Mouse (Mus musculus): ENCODE measurements around the gene Cpm. TPM values are rescaled to one million over a fixed set of nuclear protein-coding genes. Genes with fewer than 3 reads are reported as not detected.
A peak's percentile ranks its signal among the peaks of the same experiment; 100 is the strongest.

Gene Cpm
- polyA plus RNA-seq, 1 experiment from 2014 or later: 28.9 TPM

DNA sequence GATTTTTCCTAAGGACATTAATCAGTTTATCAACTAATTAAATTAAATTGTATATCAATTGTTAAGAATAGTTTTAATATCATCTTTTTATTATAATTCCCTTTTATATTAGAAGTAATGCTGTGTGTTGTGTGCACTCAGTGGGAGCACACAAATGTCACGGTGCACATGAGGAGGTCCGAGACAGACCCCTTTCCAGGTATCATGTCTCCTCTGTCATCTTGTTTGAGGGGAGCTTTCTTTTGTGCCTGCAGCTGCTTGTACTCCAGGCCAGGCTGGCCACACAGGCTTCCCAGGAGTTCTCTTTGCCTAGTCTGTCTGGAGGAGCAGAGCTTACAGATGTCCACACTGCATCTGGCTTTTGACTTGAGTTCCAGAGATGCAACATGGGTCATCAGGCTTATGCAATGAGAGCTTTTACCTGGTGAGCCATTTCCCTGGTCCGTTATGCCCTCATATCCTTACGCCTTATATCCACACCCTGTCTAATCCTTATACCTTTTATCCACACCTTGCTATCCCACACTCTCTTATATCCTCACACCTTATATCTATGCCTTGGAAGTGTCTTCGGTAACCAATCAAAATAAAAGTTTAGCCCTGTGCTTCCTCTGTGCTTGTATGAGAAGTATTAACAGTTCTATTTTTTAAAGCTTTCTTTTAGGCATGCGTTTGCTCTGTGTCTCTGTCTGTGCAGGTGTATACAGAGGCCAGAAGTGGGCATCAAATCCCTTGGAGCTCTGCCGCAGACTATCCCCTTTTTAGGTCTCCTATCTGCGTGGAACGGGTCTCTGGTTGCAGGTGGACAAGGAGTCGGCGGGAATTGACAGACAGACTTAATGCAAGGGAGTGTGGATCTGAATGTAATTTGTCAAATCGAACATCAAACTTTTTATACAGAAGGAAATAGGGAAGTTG is 7.4 kb upstream of the Cpm start:
- no peaks in the 10 kb centered on the region for H3K27me3 ChIP-seq (ENCODE audit: control insufficient read depth, insufficient read depth, low read length)
- no peak overlapping the region for H3K27ac ChIP-seq (ENCODE audit: low read depth, low read length)
- WGBS: 90% methylated on average over 12 of the region's 12 CpGs
- H3K4me3 ChIP-seq (ENCODE audit: low read length): no peak overlapping the region
- no peak overlapping the region for H3K9ac ChIP-seq (ENCODE audit: low read depth, low read length)
- no peak for ATAC-seq (ENCODE audit: low FRiP score, low TSS enrichment)
- no peaks in the 10 kb centered on the region for H3K36me3 ChIP-seq (ENCODE audit: control insufficient read depth, insufficient read depth, low read length)
- no peak overlapping the region for H3K4me2 ChIP-seq (replicated peaks; ENCODE audit: low read depth, low read length)
- H3K9me3 ChIP-seq (ENCODE audit: control insufficient read depth, low read length): no peaks in the 10 kb centered on the region
- H3K4me1 ChIP-seq (ENCODE audit: control insufficient read depth, insufficient read depth, low read length): no peaks in the 10 kb centered on the region

DNA sequence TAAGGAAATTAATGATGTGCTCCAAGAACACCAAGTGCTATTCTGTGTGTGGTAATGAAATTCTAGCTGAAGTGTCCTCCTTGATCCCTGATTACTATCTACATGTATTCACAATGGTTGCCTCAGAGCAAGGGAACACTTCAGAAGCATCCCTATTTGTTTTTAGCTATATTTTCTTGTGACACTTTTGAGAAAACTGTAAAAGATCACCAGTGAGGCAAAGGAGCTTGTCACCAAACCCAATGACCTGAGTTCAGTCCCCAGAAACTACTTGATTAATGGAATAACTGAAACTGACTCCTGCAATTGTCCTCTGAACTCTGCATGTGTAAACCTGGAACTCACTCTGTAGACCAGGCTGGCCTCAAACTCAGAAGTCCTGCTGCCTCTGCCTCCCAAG is 5.9 kb upstream of the Cpm start:
- Histone ChIP-seq H3K27ac (ENCODE audit: low read depth, low read length) (no peak overlapping the region), H3K4me2 (replicated peaks; ENCODE audit: low read depth, low read length) (no peak overlapping the region), H3K9ac (ENCODE audit: low read depth, low read length) (no peak overlapping the region), H3K4me3 (ENCODE audit: low read length) (no peak overlapping the region), H3K27me3 (ENCODE audit: control insufficient read depth, insufficient read depth, low read length) (peaks cover 9% of the 10 kb centered on the region; the same call in 1 of the 2 replicates), H3K9me3 (ENCODE audit: control insufficient read depth, low read length) (no peaks in the 10 kb centered on the region), H3K36me3 (ENCODE audit: control insufficient read depth, insufficient read depth, low read length) (no peaks in the 10 kb centered on the region), H3K4me1 (ENCODE audit: control insufficient read depth, insufficient read depth, low read length) (peaks cover 6% of the 10 kb centered on the region; the same call in 1 of the 2 replicates)
- ATAC-seq (ENCODE audit: low FRiP score, low TSS enrichment): no peak

GRCm38 (mm10) chr10:117624222-117624621 is 5.1 kb upstream of the Cpm start:
- Histone ChIP-seq H3K4me2 (replicated peaks; ENCODE audit: low read depth, low read length) (no peak overlapping the region), H3K4me1 (ENCODE audit: control insufficient read depth, insufficient read depth, low read length) (peaks cover 13% of the 10 kb centered on the region; the same call in 1 of the 2 replicates), H3K4me3 (ENCODE audit: low read length) (no peak overlapping the region), H3K27me3 (ENCODE audit: control insufficient read depth, insufficient read depth, low read length) (peaks cover 9% of the 10 kb centered on the region; the same call in 1 of the 2 replicates), H3K27ac (ENCODE audit: low read depth, low read length) (no peak overlapping the region), H3K36me3 (ENCODE audit: control insufficient read depth, insufficient read depth, low read length) (no peaks in the 10 kb centered on the region), H3K9ac (ENCODE audit: low read depth, low read length) (no peak overlapping the region), H3K9me3 (ENCODE audit: control insufficient read depth, low read length) (no peaks in the 10 kb centered on the region)
- ATAC-seq (ENCODE audit: low FRiP score, low TSS enrichment): no peak
- 44% methylated on average over 3 of the region's 3 CpGs for WGBS

DNA sequence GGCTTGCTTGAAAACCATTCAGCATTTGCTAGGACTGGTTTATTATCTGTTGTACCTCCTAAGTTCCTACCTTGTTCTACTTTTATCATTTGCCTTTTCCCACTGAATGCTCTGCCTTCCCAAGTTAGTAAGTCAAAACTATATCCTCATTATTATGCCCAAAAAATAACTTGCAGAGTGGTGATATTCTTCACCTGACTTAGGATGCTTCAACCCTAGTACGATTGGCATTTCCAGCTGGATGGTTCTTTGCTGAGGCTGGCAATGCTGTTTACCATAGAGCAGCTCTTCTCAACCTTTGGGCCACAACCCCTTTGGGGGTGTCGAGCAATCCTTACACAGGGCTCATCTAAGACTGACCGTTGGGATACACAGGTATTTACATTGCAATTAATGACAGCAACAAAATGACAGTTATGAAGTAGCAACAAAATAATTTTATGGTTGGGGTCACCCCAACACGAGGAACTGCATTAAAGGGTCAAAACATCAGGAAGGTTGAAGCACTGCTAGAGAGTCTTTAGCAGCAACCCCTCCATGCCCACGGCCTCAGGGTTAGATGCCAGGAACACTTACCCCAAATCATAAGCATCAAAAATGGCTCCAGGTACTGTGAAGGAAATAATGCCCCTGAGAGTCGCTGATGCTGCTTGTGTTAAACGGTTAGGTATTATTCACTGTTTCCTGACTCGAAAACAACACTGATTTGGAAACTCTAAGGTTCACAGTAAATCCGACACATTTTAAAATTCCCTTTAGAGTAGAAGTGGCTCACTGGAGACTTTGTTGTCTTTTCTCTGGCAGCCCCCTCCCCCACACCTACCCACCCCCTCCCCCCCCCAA is 4.4 kb upstream of the Cpm start:
- no peak overlapping the region for H3K4me3 ChIP-seq (ENCODE audit: low read length)
- H3K4me2 ChIP-seq (replicated peaks; ENCODE audit: low read depth, low read length): no peak overlapping the region
- 45% methylated on average over 9 of the region's 9 CpGs for WGBS
- no peaks in the 10 kb centered on the region for H3K9me3 ChIP-seq (ENCODE audit: control insufficient read depth, low read length)
- no peak overlapping the region for H3K9ac ChIP-seq (ENCODE audit: low read depth, low read length)
- ATAC-seq (ENCODE audit: low FRiP score, low TSS enrichment): no peak
- no peaks in the 10 kb centered on the region for H3K36me3 ChIP-seq (ENCODE audit: control insufficient read depth, insufficient read depth, low read length)
- H3K27me3 ChIP-seq (ENCODE audit: control insufficient read depth, insufficient read depth, low read length): peaks cover 9% of the 10 kb centered on the region; the same call in 1 of the 2 replicates
- no peak overlapping the region for H3K27ac ChIP-seq (ENCODE audit: low read depth, low read length)
- H3K4me1 ChIP-seq (ENCODE audit: control insufficient read depth, insufficient read depth, low read length): peaks cover 13% of the 10 kb centered on the region; the same call in 1 of the 2 replicates

- H3K27me3 ChIP-seq (ENCODE audit: control insufficient read depth, insufficient read depth, low read length): peaks cover 12% of the 10 kb centered on the region; the same call in 1 of the 2 replicates
- no peaks in the 10 kb centered on the region for H3K36me3 ChIP-seq (ENCODE audit: control insufficient read depth, insufficient read depth, low read length)
- H3K9ac ChIP-seq (ENCODE audit: low read depth, low read length): no peak overlapping the region
- no peaks in the 10 kb centered on the region for H3K9me3 ChIP-seq (ENCODE audit: control insufficient read depth, low read length)
- ATAC-seq (ENCODE audit: low FRiP score, low TSS enrichment): 0 out of 2 replicates have a peak, but pooled peaks have one; percentile 36
- peaks cover 13% of the 10 kb centered on the region; the same call in 1 of the 2 replicates for H3K4me1 ChIP-seq (ENCODE audit: control insufficient read depth, insufficient read depth, low read length)
- H3K4me3 ChIP-seq (ENCODE audit: low read length): no peak overlapping the region
- no peak overlapping the region for H3K27ac ChIP-seq (ENCODE audit: low read depth, low read length)
- no peak overlapping the region for H3K4me2 ChIP-seq (replicated peaks; ENCODE audit: low read depth, low read length)
- WGBS: 32% methylated on average over 8 of the region's 9 CpGs
These were observed 3.6 kb upstream of the Cpm start for GRCm38 (mm10) chr10:117625500-117626296.

DNA sequence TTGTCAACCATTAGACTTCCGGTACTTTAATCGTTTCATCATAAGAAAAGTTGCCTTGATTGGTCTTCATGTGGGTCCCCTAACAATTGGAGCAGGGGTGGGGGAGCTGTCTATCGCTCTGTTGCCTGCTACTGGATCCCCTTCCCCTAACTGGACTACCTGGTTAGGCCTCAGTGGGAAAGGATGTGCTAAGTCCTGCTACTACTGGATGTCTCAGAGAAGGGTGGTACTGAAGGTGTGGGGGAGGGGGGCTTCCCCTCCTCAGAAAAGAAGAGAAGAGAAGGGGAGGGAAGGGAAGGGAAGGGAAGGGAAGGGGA is 3.0 kb upstream of the Cpm start:
- WGBS: 76% methylated on average over 3 of the region's 3 CpGs
- Histone ChIP-seq H3K4me1 (ENCODE audit: control insufficient read depth, insufficient read depth, low read length) (peaks cover 13% of the 10 kb centered on the region; the same call in 1 of the 2 replicates), H3K9me3 (ENCODE audit: control insufficient read depth, low read length) (no peaks in the 10 kb centered on the region), H3K4me2 (replicated peaks; ENCODE audit: low read depth, low read length) (no peak overlapping the region), H3K27ac (ENCODE audit: low read depth, low read length) (no peak overlapping the region), H3K9ac (ENCODE audit: low read depth, low read length) (no peak overlapping the region), H3K27me3 (ENCODE audit: control insufficient read depth, insufficient read depth, low read length) (peaks cover 12% of the 10 kb centered on the region; the same call in 1 of the 2 replicates), H3K36me3 (ENCODE audit: control insufficient read depth, insufficient read depth, low read length) (no peaks in the 10 kb centered on the region), H3K4me3 (ENCODE audit: low read length) (no peak overlapping the region)
- no peak for ATAC-seq (ENCODE audit: low FRiP score, low TSS enrichment)

GRCm38 (mm10) chr10:117626840-117627615 is 2.3 kb upstream of the Cpm start:
- Histone ChIP-seq H3K4me1 (ENCODE audit: control insufficient read depth, insufficient read depth, low read length) (peaks cover 13% of the 10 kb centered on the region; the same call in 1 of the 2 replicates), H3K27me3 (ENCODE audit: control insufficient read depth, insufficient read depth, low read length) (peaks cover 12% of the 10 kb centered on the region; the same call in 1 of the 2 replicates), H3K9ac (ENCODE audit: low read depth, low read length) (no peak overlapping the region), H3K4me3 (ENCODE audit: low read length) (no peak overlapping the region), H3K4me2 (replicated peaks; ENCODE audit: low read depth, low read length) (no peak overlapping the region), H3K27ac (ENCODE audit: low read depth, low read length) (no peak overlapping the region), H3K36me3 (ENCODE audit: control insufficient read depth, insufficient read depth, low read length) (no peaks in the 10 kb centered on the region), H3K9me3 (ENCODE audit: control insufficient read depth, low read length) (no peaks in the 10 kb centered on the region)
- no peak for ATAC-seq (ENCODE audit: low FRiP score, low TSS enrichment)
- 52% methylated on average over 7 of the region's 7 CpGs for WGBS

- WGBS: 54% methylated on average over 7 of the region's 7 CpGs
- Histone ChIP-seq H3K9me3 (ENCODE audit: control insufficient read depth, low read length) (no peaks in the 10 kb centered on the region), H3K4me3 (ENCODE audit: low read length) (no peak overlapping the region), H3K9ac (ENCODE audit: low read depth, low read length) (no peak overlapping the region), H3K27me3 (ENCODE audit: control insufficient read depth, insufficient read depth, low read length) (peaks cover 12% of the 10 kb centered on the region; the same call in 1 of the 2 replicates), H3K36me3 (ENCODE audit: control insufficient read depth, insufficient read depth, low read length) (no peaks in the 10 kb centered on the region), H3K27ac (ENCODE audit: low read depth, low read length) (no peak overlapping the region), H3K4me2 (replicated peaks; ENCODE audit: low read depth, low read length) (no peak overlapping the region), H3K4me1 (ENCODE audit: control insufficient read depth, insufficient read depth, low read length) (peaks cover 13% of the 10 kb centered on the region; the same call in 1 of the 2 replicates)
- ATAC-seq (ENCODE audit: low FRiP score, low TSS enrichment): no peak
These were observed 1.7 kb upstream of the Cpm start for GRCm38 (mm10) chr10:117627616-117627930.

All from kidney, embryonic 14.5 days (tissue).